Mouse (Mus musculus) CD4-positive, CD25-positive, alpha-beta regulatory T cell, adult 9 weeks (primary cell): ENCODE data around the gene Gm8879. TPM values are rescaled to one million over a fixed set of nuclear protein-coding genes. Genes with fewer than 3 reads are reported as not detected.

ENCODE experiments used
- polyA plus RNA-seq: library from polyadenylated mRNA; unstranded; fragments of 100-300 nt; shearing (Covaris generic); gene quantifications from one replicate; pipeline ENCODE4 v1.2.1, GENCODE M21; 2017

The Gm8879 gene
- not detected for polyA plus RNA-seq

GRCm38 (mm10) chr5:11127334-11127733, at the start of gene Gm8879:
Gene Gm8879 (plus strand): TSS chr5:11127634.

Other genes with a start within 250 kb of the Gm8879 start
- 0.55 TPM for gene Gm8871, start 179.8 kb upstream of the Gm8879 start, polyA plus RNA-seq
- gene Gm8857, start 179.8 kb upstream of the Gm8879 start, polyA plus RNA-seq: not detected
- gene Gm5861, start 55.4 kb downstream of the Gm8879 start, polyA plus RNA-seq: 0.33 TPM
- gene Gm8890, start 128.4 kb downstream of the Gm8879 start, polyA plus RNA-seq: not detected
- 0.83 TPM for gene Speer1, start 213.9 kb downstream of the Gm8879 start, polyA plus RNA-seq